Mouse (Mus musculus) kidney, adult 9 months (tissue): Measurements from ENCODE around the gene Scml2.
"Not testable (repeated sequence)": the region's sequence is repeated elsewhere in the genome, so short reads cannot be mapped to it uniquely, and the experiment has no call there.

Source experiments
- DNase-seq: peaks from one replicate; pipeline ENCODE4 v3.0.0; 2022

The Scml2 gene

DNA sequence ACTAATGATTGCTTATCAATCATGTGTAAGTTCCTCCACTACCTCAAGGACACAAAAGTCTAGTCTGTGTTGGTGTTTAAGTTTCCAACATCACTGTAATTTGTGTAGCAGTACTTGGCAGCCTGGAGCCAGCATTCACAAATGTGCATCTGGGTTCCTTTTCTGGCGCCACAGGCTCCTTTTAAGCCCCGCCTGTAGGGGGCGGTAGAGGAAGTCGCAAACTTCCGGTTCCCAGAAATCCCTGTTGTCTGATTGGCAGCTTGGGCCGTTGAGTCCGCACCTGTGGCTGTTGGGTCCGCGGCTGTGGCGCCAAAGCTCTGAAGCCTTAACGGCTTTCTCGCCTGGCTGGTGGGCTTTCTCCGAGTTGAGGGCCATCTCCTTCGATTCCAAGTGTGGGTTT, at the start of gene Scml2:
TSS of gene Scml2 (plus strand) at position 301 of the 400 bp plus-strand sequence.
- not testable (repeated sequence) for DNase-seq

- peak; percentile 42 for DNase-seq
These were observed 41.4 kb upstream of the Scml2 start for GRCm38 (mm10) chrX:161075576-161075975.

DNA sequence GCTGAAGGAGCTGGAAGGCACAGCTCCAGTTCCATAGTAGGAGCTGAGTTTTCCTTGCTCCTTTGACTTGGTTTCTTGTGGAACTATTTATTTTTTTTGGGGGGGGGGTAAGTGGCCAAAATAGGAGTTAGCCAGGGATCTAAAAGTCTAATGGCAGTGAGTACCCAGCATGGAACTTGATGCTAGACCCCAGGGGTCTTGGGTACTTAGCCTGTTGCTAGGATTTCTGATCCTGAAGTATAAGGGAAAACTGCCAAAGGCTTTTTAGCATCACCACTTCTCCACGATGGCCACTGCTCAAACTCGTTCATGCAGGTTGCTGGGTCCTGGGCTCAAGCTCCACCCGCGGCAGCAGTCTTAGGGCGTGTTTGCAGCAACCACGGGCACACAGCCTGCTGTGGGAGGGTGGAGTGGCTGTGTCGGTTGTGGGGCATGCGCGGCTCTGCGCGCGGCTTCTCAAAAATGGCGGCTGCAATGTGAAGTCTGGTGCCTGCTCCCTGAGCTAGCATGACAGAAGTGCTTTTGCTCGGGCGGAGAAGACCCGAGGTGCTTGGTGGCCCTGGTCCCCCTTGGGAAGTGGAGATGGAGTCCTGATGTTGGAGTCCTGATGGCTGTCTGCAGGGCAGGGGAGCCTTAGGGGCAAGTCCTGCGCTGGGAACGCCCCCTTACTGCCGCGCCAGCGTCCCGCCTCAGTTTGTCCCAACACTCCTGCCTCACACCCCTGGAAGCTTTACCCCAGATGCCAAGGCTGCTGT, 45.5 kb downstream of the Scml2 start:
- DNase-seq: peak; percentile 15

DNA sequence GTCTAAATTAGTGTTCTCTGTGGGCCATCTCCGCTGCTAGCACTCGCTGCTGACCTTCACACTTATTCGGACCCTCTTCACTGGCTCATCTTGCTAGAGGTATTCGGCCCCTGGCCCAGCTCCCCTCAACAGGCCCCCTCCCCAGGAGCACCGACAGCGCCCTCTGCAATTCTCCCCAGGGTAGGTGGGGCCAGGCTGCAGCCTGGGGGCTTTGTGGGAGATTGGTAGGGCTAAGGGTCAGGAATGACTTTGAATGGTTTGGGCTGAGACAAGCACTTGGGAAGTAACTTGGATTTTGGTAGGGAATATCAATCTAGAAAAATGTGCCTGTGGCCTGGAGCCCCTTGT, 46.0 kb downstream of the Scml2 start:
- DNase-seq: no peak

DNA sequence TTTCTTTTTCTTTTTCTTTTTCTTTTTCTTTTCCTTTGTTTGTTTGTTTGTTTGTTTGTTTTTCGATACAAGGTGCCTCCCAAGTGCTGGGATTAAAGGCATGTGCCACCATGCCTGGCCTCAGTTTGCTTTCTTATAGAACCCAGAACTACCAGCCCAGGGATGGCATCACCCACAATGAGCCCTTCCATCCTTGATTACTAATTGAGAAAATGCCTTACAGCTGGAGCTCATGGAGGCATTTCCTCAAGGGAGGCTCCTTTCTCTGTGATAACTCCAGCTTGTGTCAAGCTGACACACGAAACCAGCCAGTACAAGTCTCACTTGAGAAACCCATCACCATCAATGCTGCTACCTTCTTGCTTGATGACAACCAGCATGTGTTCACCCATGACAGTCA, 170.2 kb downstream of the Scml2 start, which contains the start of gene Gm15262:
TSS of gene Gm15262 (plus strand) at position 301 of the 400 bp plus-strand sequence.
- DNase-seq: not testable (repeated sequence)
